Mouse (Mus musculus): ENCODE results near the gene Adgrg5. TPM values are rescaled to one million over a fixed set of nuclear protein-coding genes. Genes with fewer than 3 reads are reported as not detected.

Adgrg5 gene
- polyA plus RNA-seq, 1 experiment from 2014 or later = 2.8 TPM

DNA sequence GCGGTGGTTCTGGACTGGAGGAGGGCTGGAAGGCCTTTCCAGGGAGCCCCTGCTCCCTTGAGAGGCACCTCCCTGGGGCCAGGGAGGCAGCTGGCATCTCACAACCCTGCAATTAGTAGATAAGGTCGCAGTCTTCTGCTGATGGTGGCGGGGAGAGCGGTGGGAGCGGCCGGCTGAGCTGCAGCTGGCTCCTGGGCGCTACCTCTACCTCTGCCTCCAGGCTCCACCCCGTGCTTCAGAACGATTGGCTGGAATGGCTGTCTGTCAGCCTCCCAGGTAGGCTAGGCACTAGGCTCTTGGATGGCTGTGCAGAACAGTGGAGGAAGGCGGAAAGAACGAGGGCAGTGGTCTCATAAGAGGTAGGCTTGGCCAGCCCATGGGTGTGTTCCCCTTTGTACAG lies 24.2 kb upstream of the Adgrg5 start:
- Histone ChIP-seq H3K9ac (ENCODE audit: low read depth, low read length) (peak overlapping the region; percentile 25; the same call in 1 of the 2 replicates), H3K27ac (ENCODE audit: low read length) (peak overlapping the region; percentile 79), H3K36me3 (ENCODE audit: control insufficient read depth, insufficient read depth, low read length) (no peaks in the 10 kb centered on the region), H3K4me2 (ENCODE audit: low read depth, low read length) (peak overlapping the region; percentile 46), H3K4me1 (ENCODE audit: control insufficient read depth, insufficient read depth, low read length) (peaks cover 41% of the 10 kb centered on the region), H3K4me3 (ENCODE audit: low read length) (peak overlapping the region; percentile 26), H3K27me3 (replicated peaks; ENCODE audit: control insufficient read depth, insufficient read depth, low read length) (no peaks in the 10 kb centered on the region), H3K9me3 (ENCODE audit: control insufficient read depth, low read length) (no peaks in the 10 kb centered on the region)
- peak; percentile 95 for ATAC-seq
- 14% methylated on average over 11 of the region's 11 CpGs for WGBS

DNA sequence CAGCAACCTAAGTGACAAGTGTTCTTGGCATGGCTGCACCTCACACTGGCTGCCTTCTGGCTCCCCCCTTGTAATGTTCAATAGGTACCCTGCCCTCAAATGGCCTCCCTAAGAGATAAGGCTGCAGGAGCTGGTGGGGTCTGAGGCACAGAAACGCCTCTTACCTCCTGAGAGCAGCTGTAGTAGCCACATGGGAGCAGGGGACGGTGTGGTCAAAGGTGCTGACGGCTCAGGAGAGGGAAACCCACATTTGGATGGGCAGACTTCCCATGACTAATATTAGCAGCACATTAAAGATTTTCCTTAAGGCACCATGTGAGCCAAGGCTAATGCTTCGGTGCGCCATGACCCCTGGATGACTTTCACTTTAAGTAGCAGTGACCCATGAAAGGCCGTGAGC lies 22.9 kb upstream of the Adgrg5 start:
- peak overlapping the region; percentile 15; the same call in 1 of the 2 replicates for H3K4me3 ChIP-seq (ENCODE audit: low read length)
- peaks cover 49% of the 10 kb centered on the region for H3K4me1 ChIP-seq (ENCODE audit: control insufficient read depth, insufficient read depth, low read length)
- H3K27me3 ChIP-seq (replicated peaks; ENCODE audit: control insufficient read depth, insufficient read depth, low read length) = no peaks in the 10 kb centered on the region
- peak overlapping the region; percentile 55 for H3K9ac ChIP-seq (ENCODE audit: low read depth, low read length)
- H3K4me2 ChIP-seq (ENCODE audit: low read depth, low read length) = peak overlapping the region; percentile 41
- no peak for ATAC-seq
- no peaks in the 10 kb centered on the region for H3K9me3 ChIP-seq (ENCODE audit: control insufficient read depth, low read length)
- WGBS = 20% methylated on average over 6 of the region's 6 CpGs
- H3K36me3 ChIP-seq (ENCODE audit: control insufficient read depth, insufficient read depth, low read length) = no peaks in the 10 kb centered on the region; the same call in 1 of the 2 replicates
- peak overlapping the region; percentile 80 for H3K27ac ChIP-seq (ENCODE audit: low read length)

DNA sequence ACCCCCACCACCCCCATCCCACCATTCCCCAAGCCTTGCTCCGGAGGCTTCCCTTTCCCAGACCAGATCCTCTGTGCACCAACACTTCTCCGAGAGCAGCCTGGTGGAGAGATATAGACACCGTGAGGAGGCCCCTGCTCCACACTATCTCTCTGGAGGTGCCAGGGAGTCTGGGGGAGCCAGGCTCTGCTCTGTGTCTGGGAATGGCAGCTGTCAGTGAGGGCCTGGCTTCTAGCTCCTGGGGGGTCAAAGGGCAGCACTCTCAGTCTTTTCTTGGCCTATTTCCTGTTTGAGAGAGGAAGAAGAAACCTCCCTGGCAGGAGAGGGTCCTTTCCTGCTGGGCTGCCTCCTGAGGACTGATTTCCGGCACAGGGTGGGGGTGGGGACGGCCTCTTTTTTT lies 22.5 kb upstream of the Adgrg5 start:
- Histone ChIP-seq H3K4me3 (ENCODE audit: low read length) (peak overlapping the region; percentile 15; the same call in 1 of the 2 replicates), H3K4me2 (ENCODE audit: low read depth, low read length) (peak overlapping the region; percentile 41), H3K27ac (ENCODE audit: low read length) (peak overlapping the region; percentile 80), H3K9me3 (ENCODE audit: control insufficient read depth, low read length) (no peaks in the 10 kb centered on the region), H3K9ac (ENCODE audit: low read depth, low read length) (peak overlapping the region; percentile 55), H3K4me1 (ENCODE audit: control insufficient read depth, insufficient read depth, low read length) (peaks cover 52% of the 10 kb centered on the region), H3K36me3 (ENCODE audit: control insufficient read depth, insufficient read depth, low read length) (peaks cover 4% of the 10 kb centered on the region; the same call in 1 of the 2 replicates), H3K27me3 (replicated peaks; ENCODE audit: control insufficient read depth, insufficient read depth, low read length) (no peaks in the 10 kb centered on the region)
- peak; percentile 24 for ATAC-seq
- WGBS = 15% methylated on average over 5 of the region's 5 CpGs

DNA sequence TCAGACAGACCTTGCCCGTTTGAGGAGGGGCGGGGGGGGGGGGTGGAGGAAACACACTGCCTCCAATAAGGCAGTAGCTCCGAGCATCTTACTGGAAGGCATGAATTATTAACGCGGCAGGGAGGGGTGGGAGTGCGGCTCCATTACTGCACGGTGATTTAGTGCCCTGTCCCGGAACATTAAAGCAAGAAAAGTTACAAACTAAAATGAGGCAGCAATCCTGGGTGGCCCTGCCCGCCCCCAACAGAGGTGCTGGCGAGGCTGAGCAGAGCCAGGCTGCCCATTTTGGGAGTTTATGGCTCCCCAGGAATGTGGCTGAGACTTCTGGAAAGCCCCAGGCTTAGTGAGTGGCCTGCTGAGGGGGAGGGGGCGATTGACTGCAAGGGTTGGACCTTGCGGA lies 19.8 kb upstream of the Adgrg5 start:
- Histone ChIP-seq H3K9me3 (ENCODE audit: control insufficient read depth, low read length) (no peaks in the 10 kb centered on the region), H3K27me3 (replicated peaks; ENCODE audit: control insufficient read depth, insufficient read depth, low read length) (no peaks in the 10 kb centered on the region), H3K27ac (ENCODE audit: low read length) (no peak overlapping the region), H3K36me3 (ENCODE audit: control insufficient read depth, insufficient read depth, low read length) (peaks cover 6% of the 10 kb centered on the region; the same call in 1 of the 2 replicates), H3K4me1 (ENCODE audit: control insufficient read depth, insufficient read depth, low read length) (peaks cover 52% of the 10 kb centered on the region), H3K4me2 (ENCODE audit: low read depth, low read length) (no peak overlapping the region), H3K9ac (ENCODE audit: low read depth, low read length) (no peak overlapping the region), H3K4me3 (ENCODE audit: low read length) (no peak overlapping the region)
- 42% methylated on average over 12 of the region's 12 CpGs for WGBS
- ATAC-seq = no peak

GRCm38 (mm10) chr8:94904450-94905175 lies 18.9 kb upstream of the Adgrg5 start:
- H3K4me1 ChIP-seq (ENCODE audit: control insufficient read depth, insufficient read depth, low read length) = peaks cover 44% of the 10 kb centered on the region
- H3K27me3 ChIP-seq (replicated peaks; ENCODE audit: control insufficient read depth, insufficient read depth, low read length) = no peaks in the 10 kb centered on the region
- H3K9ac ChIP-seq (ENCODE audit: low read depth, low read length) = peak overlapping the region; percentile 8; the same call in 1 of the 2 replicates
- ATAC-seq = 0 out of 2 replicates have a peak, but pooled peaks have one; percentile 10
- H3K4me2 ChIP-seq (ENCODE audit: low read depth, low read length) = no peak overlapping the region
- 62% methylated on average over 12 of the region's 12 CpGs for WGBS
- H3K36me3 ChIP-seq (ENCODE audit: control insufficient read depth, insufficient read depth, low read length) = peaks cover 10% of the 10 kb centered on the region; the same call in 1 of the 2 replicates
- peak overlapping the region; percentile 57 for H3K27ac ChIP-seq (ENCODE audit: low read length)
- no peak overlapping the region for H3K4me3 ChIP-seq (ENCODE audit: low read length)
- H3K9me3 ChIP-seq (ENCODE audit: control insufficient read depth, low read length) = no peaks in the 10 kb centered on the region

DNA sequence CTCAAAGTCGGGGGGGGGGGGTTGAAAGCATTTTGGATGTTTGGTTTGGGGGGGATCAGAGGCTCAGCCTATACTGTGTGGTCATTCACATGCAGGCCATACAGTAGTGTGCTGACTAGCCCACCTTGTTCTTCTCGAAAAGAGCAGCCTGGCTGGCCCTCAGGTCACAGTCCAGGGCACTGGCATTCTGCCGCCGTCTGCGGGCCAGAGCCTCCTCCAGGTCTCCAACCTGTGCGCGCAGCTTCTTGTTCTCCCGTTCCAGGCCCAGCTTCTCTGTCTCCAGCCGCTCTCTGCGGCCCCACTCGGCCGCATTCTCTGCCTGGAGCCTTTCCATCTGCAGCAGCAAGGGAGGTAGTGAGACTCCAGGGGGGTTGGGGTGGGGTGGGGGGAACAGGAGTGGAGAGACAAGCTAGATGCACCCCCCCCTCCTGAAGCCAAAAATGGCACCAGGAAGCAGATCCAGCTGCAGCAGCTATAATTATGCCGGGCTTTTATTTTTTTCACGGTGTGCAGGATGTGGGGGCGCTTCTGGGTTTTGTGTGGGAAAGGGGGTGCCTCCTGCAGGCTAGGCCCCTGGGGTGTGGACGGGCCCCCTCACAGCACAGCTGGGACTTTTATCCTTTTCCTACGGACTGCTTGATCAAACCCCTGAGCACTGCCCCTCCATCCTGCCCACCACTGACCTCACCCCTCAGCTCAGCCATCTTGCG lies 15.7 kb upstream of the Adgrg5 start:
- Histone ChIP-seq H3K4me1 (ENCODE audit: control insufficient read depth, insufficient read depth, low read length) (peaks cover 22% of the 10 kb centered on the region), H3K9me3 (ENCODE audit: control insufficient read depth, low read length) (no peaks in the 10 kb centered on the region), H3K4me2 (ENCODE audit: low read depth, low read length) (no peak overlapping the region), H3K4me3 (ENCODE audit: low read length) (no peak overlapping the region), H3K9ac (ENCODE audit: low read depth, low read length) (no peak overlapping the region), H3K36me3 (ENCODE audit: control insufficient read depth, insufficient read depth, low read length) (peaks cover 10% of the 10 kb centered on the region; the same call in 1 of the 2 replicates), H3K27ac (ENCODE audit: low read length) (no peak overlapping the region), H3K27me3 (replicated peaks; ENCODE audit: control insufficient read depth, insufficient read depth, low read length) (no peaks in the 10 kb centered on the region)
- WGBS = 84% methylated on average over 18 of the region's 18 CpGs
- ATAC-seq = no peak

- Histone ChIP-seq H3K4me3 (ENCODE audit: low read length) (no peak overlapping the region), H3K27me3 (replicated peaks; ENCODE audit: control insufficient read depth, insufficient read depth, low read length) (no peaks in the 10 kb centered on the region), H3K4me1 (ENCODE audit: control insufficient read depth, insufficient read depth, low read length) (peaks cover 31% of the 10 kb centered on the region), H3K9ac (ENCODE audit: low read depth, low read length) (no peak overlapping the region), H3K9me3 (ENCODE audit: control insufficient read depth, low read length) (no peaks in the 10 kb centered on the region), H3K36me3 (ENCODE audit: control insufficient read depth, insufficient read depth, low read length) (peaks cover 10% of the 10 kb centered on the region; the same call in 1 of the 2 replicates), H3K4me2 (ENCODE audit: low read depth, low read length) (no peak overlapping the region), H3K27ac (ENCODE audit: low read length) (no peak overlapping the region)
- ATAC-seq = peak; percentile 54; the same call in 1 of the 2 replicates
- whole genome bisulfite sequencing = 6% methylated on average over 4 of the region's 4 CpGs
These were observed 14.6 kb upstream of the Adgrg5 start for GRCm38 (mm10) chr8:94908847-94909246.

GRCm38 (mm10) chr8:94913061-94913660 lies 10.3 kb upstream of the Adgrg5 start:
- WGBS = 20% methylated on average over 77 of the region's 77 CpGs
- peaks cover 44% of the 10 kb centered on the region for H3K4me1 ChIP-seq (ENCODE audit: control insufficient read depth, insufficient read depth, low read length)
- H3K36me3 ChIP-seq (ENCODE audit: control insufficient read depth, insufficient read depth, low read length) = peaks cover 3% of the 10 kb centered on the region; the same call in 1 of the 2 replicates
- ATAC-seq = peak; percentile 47
- H3K27me3 ChIP-seq (replicated peaks; ENCODE audit: control insufficient read depth, insufficient read depth, low read length) = no peaks in the 10 kb centered on the region
- peak overlapping the region; percentile 40 for H3K4me3 ChIP-seq (ENCODE audit: low read length)
- no peak overlapping the region for H3K27ac ChIP-seq (ENCODE audit: low read length)
- H3K9ac ChIP-seq (ENCODE audit: low read depth, low read length) = peak overlapping the region; percentile 48
- no peaks in the 10 kb centered on the region for H3K9me3 ChIP-seq (ENCODE audit: control insufficient read depth, low read length)
- peak overlapping the region; percentile 67 for H3K4me2 ChIP-seq (ENCODE audit: low read depth, low read length)

GRCm38 (mm10) chr8:94914256-94914655 lies 9.2 kb upstream of the Adgrg5 start:
- WGBS = 67% methylated on average over 6 of the region's 6 CpGs
- Histone ChIP-seq H3K27me3 (replicated peaks; ENCODE audit: control insufficient read depth, insufficient read depth, low read length) (no peaks in the 10 kb centered on the region), H3K9ac (ENCODE audit: low read depth, low read length) (0 out of 2 replicates have a peak overlapping the region, but pooled peaks have one; percentile 48), H3K9me3 (ENCODE audit: control insufficient read depth, low read length) (no peaks in the 10 kb centered on the region), H3K4me3 (ENCODE audit: low read length) (no peak overlapping the region), H3K36me3 (ENCODE audit: control insufficient read depth, insufficient read depth, low read length) (peaks cover 3% of the 10 kb centered on the region; the same call in 1 of the 2 replicates), H3K4me2 (ENCODE audit: low read depth, low read length) (no peak overlapping the region), H3K4me1 (ENCODE audit: control insufficient read depth, insufficient read depth, low read length) (peaks cover 44% of the 10 kb centered on the region), H3K27ac (ENCODE audit: low read length) (no peak overlapping the region)
- no peak for ATAC-seq

All from intestine, embryonic 16.5 days (tissue).